Mouse (Mus musculus) B cell, adult 67 days (primary cell): ENCODE measurements around the gene A930018P22Rik. TPM values are rescaled to one million over a fixed set of nuclear protein-coding genes. Genes with fewer than 3 reads are reported as not detected.

Experiments used
- total RNA-seq, 2 experiments: library from RNA; stranded (reverse); gene quantifications; 4 replicates each; pipeline ENCODE4 v1.2.4; 2023

A930018P22Rik gene
- total RNA-seq, result not detected

DNA sequence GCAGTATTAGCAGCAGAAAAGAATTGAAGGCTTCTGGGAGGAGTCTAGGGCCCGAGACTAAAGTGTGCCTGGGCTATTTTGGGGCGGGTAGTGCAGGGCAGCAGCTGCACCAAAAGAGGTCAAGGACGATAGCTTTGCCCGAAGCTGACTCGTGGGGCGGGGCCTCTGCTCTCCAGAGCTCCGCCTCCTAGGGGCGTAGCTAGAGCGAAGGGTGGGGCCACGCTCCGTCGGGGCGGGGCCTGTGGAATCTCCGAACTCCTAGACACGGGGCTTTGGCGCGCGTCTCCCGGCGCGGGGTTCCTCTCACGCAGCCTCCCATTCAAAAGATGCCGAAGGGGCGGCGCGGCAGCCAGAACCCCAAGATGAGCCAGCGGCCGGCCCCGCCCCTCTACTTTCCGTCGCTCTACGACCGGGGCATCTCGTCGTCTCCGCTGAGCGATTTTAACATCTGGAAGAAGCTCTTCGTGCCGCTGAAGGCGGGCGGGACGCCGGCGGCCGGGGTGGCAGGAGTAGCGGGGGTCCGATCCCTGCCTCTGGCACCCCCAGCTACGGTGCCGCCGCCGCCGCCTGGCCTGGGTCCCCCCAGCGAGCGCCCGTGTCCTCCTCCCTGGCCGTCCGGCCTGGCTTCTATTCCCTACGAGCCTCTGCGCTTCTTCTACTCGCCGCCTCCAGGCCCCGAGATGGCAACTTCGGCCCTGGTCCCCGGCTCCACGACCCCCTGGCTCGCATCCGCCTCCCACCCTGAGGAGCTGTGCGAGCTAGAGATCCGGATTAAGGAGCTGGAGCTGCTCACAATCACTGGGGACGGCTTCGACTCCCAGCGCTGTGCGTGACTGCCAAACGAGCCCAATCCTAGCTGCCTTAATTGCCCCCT, at the start of gene A930018P22Rik:
Gene A930018P22Rik (plus strand): TSS at position 265 of the 874 bp plus-strand sequence.

GRCm38 (mm10) chr2:104095741-104096213, 26.8 kb upstream of the A930018P22Rik start, which contains the start of gene Cd59a:
Cd59a (plus strand) TSS chr2:104095801.

Other genes with a start within 250 kb of the A930018P22Rik start
- 100 to 1,000 TPM; 229 to 261 TPM for gene Lmo2, start 164.8 kb upstream of the A930018P22Rik start, total RNA-seq
- gene Fbxo3, start 95.0 kb upstream of the A930018P22Rik start, total RNA-seq, result 10 to 100 TPM; 25.8 to 28.7 TPM
- 1 to 10 TPM in 1 of 2 experiments, not detected in 1; 1.7 TPM for gene 4931422A03Rik, start 94.4 kb upstream of the A930018P22Rik start, total RNA-seq
- under 1 TPM; 0.89 to 0.96 TPM for gene Gm10912, start 56.9 kb upstream of the A930018P22Rik start, total RNA-seq
- not detected for gene Gm10799, start 54.2 kb upstream of the A930018P22Rik start, total RNA-seq
- gene Cd59b, start 52.9 kb upstream of the A930018P22Rik start, total RNA-seq, result 1 to 10 TPM; 1.5 to 3.0 TPM
- under 1 TPM; 0.87 to 0.98 TPM for gene Cd59a, start 27.0 kb upstream of the A930018P22Rik start, total RNA-seq